Mouse (Mus musculus): Measurements from ENCODE around the gene Tax1bp3.

- TF ChIP-seq POLR2A (IDR thresholded peaks at IDR 0.05; ENCODE audit: insufficient read length, low read depth) (no peak), MYOD1 (IDR thresholded peaks at IDR 0.05; ENCODE audit: control insufficient read depth in 1 of 3, insufficient read length in 2 of 3, low read depth in 2 of 3) (no peak), E2F4 (IDR thresholded peaks at IDR 0.05; ENCODE audit: insufficient read depth) (no peak)
Measured at GRCm38 (mm10) chr11:73146975-73147365, 29.9 kb upstream of the Tax1bp3 start.

Measured in myocyte (in vitro differentiated cells).